Mouse (Mus musculus) midbrain, embryonic 11.5 days (tissue): ENCODE data around the gene Masp1. TPM values are rescaled to one million over a fixed set of nuclear protein-coding genes. Genes with fewer than 3 reads are reported as not detected.

ENCODE experiments used
- ATAC-seq: fragments of 200-750 bp; cut with Nextera tagmentation; 2 replicates; pipeline ENCODE4 v1.8.0; 2017; ENCODE audit warnings: moderate TSS enrichment, moderate library complexity; ENCODE audit not compliant: low FRiP score
- DNase-seq: peaks from one replicate; pipeline ENCODE4 v3.0.0; 2015; ENCODE audit warnings: low spot score; ENCODE audit errors: missing footprints
- H3K27ac ChIP-seq: fragments of 300-500 bp; sonication (generic); 2 replicates; pipeline ENCODE4 v1.5.1; 2014; ENCODE audit warnings: low read depth, low read length
- H3K27me3 ChIP-seq: fragments of 300-500 bp; sonication (generic); 2 replicates; pipeline ENCODE4 v1.6.1; 2014; ENCODE audit warnings: mild to moderate bottlenecking, low read length, moderate library complexity, mixed read lengths; ENCODE audit not compliant: control insufficient read depth, insufficient read depth
- H3K36me3 ChIP-seq: fragments of 300-500 bp; sonication (generic); 2 replicates; pipeline ENCODE4 v1.6.1; 2014; ENCODE audit warnings: mild to moderate bottlenecking, low read length, moderate library complexity, mixed read lengths; ENCODE audit not compliant: control insufficient read depth, insufficient read depth
- H3K4me1 ChIP-seq: fragments of 300-500 bp; sonication (generic); 2 replicates; pipeline ENCODE4 v1.6.1; 2014; ENCODE audit warnings: low read length; ENCODE audit not compliant: control insufficient read depth, insufficient read depth
- H3K4me2 ChIP-seq: fragments of 300-500 bp; sonication (generic); 2 replicates; pipeline ENCODE4 v1.6.1; 2014; ENCODE audit warnings: mild to moderate bottlenecking, moderate library complexity
- H3K4me3 ChIP-seq: fragments of 300-500 bp; sonication (generic); 2 replicates; pipeline ENCODE4 v1.5.1; 2014; ENCODE audit warnings: low read depth, low read length
- H3K9ac ChIP-seq: fragments of 300-500 bp; sonication (generic); 2 replicates; pipeline ENCODE4 v1.6.1; 2014; ENCODE audit warnings: low read length
- H3K9me3 ChIP-seq: fragments of 300-500 bp; sonication (generic); 2 replicates; pipeline ENCODE4 v1.6.1; 2016; ENCODE audit warnings: low read length; ENCODE audit not compliant: control insufficient read depth
- WGBS: fragments of 180-500 bp; shearing (Covaris S2); extraction: QIAGEN DNeasy Blood & Tissue Kit; methylation state at CpG from one replicate; pipeline ENCODE4 v1.1.7; 2014; 5-methylcytosine and 5-hydroxymethylcytosine counted together
- polyA plus RNA-seq: library from polyadenylated mRNA; unstranded; fragments of >200 nt; fragmentation: Nextera tagmentation; extraction: Ambion mirVana; gene quantifications from 2 replicates; pipeline ENCODE4 v1.2.1, GENCODE M21; 2014

Masp1 gene
- 19.0 and 20.1 TPM in 2 replicates for polyA plus RNA-seq

- H3K4me1 ChIP-seq, result peaks cover 5% of the 10 kb centered on the region; the same call in 1 of the 2 replicates
- under 1% methylated on average over 12 of the region's 12 CpGs for WGBS
Measured at GRCm38 (mm10) chr16:23520235-23520871, at the start of gene Masp1, which contains the start of gene Rtp4. Gene Masp1 (minus strand): TSS chr16:23520815. Gene Rtp4 (plus strand): TSS chr16:23520291.

DNA sequence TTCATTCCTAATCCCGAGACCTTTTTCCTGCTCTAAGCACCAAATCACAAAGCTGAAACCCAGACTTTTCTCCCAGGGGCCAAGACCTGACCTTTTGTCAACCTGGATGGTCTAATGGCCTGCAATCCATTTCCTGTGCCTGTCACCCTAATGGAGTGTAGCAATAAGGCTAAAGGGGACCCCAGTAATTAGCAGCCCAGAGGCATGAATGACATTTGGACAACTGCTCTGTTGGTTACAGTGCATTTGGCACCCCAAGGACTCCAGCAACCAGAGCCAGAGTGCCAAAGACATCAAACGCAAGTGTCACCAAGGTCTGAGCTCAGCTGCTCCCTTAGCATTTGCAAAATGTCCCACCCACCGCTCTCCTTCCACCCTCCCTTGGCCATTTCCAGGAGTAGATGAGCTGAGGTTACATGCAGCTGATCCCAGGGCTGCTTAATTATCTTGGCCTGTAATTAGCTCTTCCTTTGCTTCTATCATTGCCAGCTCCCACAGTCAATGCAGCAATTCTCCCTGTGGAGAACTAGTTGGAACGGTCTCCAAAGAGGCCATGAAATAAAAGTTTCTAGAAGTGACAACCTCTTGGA, 47.8 kb upstream of the Masp1 start:
- H3K27me3 ChIP-seq, result no peaks in the 10 kb centered on the region
- H3K4me2 ChIP-seq, result no peak overlapping the region
- no peak overlapping the region for H3K4me3 ChIP-seq
- no peaks in the 10 kb centered on the region for H3K9me3 ChIP-seq
- no peaks in the 10 kb centered on the region for H3K4me1 ChIP-seq
- no peak overlapping the region for H3K9ac ChIP-seq
- no peak for ATAC-seq
- WGBS, result 81% methylated on average over 4 of the region's 4 CpGs
- DNase-seq, result no peak
- no peak overlapping the region for H3K27ac ChIP-seq
- H3K36me3 ChIP-seq, result no peaks in the 10 kb centered on the region

More at GRCm38 (mm10) chr16:23520235-23520871, at the start of gene Masp1, which contains the start of gene Rtp4:
- Histone ChIP-seq H3K4me2 (peak within 1 kb of the TSS; percentile 56), H3K4me3 (peak within 1 kb of the TSS; percentile 40), H3K36me3 (no peaks in the 10 kb centered on the region), H3K27me3 (no peaks in the 10 kb centered on the region), H3K9ac (peak within 1 kb of the TSS; percentile 76), H3K27ac (peak within 1 kb of the TSS; percentile 81), H3K9me3 (peaks cover 1% of the 10 kb centered on the region; the same call in 1 of the 2 replicates)
- DNase-seq, result peak; percentile 93
- ATAC-seq, result peak; percentile 93

- Histone ChIP-seq H3K27ac (no peak overlapping the region), H3K4me2 (no peak overlapping the region), H3K9ac (no peak overlapping the region), H3K4me3 (no peak overlapping the region), H3K27me3 (no peaks in the 10 kb centered on the region), H3K4me1 (no peaks in the 10 kb centered on the region), H3K9me3 (no peaks in the 10 kb centered on the region), H3K36me3 (no peaks in the 10 kb centered on the region)
- DNase-seq (no peak), ATAC-seq (no peak)
- 82% methylated on average over 2 of the region's 2 CpGs for WGBS
Measured at GRCm38 (mm10) chr16:23557669-23558068, 37.1 kb upstream of the Masp1 start.

GRCm38 (mm10) chr16:23557195-23557594, 36.6 kb upstream of the Masp1 start:
- no peak overlapping the region for H3K9ac ChIP-seq
- H3K27ac ChIP-seq, result no peak overlapping the region
- H3K4me1 ChIP-seq, result no peaks in the 10 kb centered on the region
- no peak for DNase-seq
- H3K9me3 ChIP-seq, result no peaks in the 10 kb centered on the region
- no peaks in the 10 kb centered on the region for H3K27me3 ChIP-seq
- H3K4me3 ChIP-seq, result no peak overlapping the region
- no peak overlapping the region for H3K4me2 ChIP-seq
- no peak for ATAC-seq
- no peaks in the 10 kb centered on the region for H3K36me3 ChIP-seq
- WGBS, result 90% methylated on average over 5 of the region's 5 CpGs

- Histone ChIP-seq H3K27ac (no peak overlapping the region), H3K4me1 (no peaks in the 10 kb centered on the region), H3K4me3 (no peak overlapping the region), H3K36me3 (no peaks in the 10 kb centered on the region), H3K9ac (no peak overlapping the region), H3K9me3 (no peaks in the 10 kb centered on the region), H3K4me2 (no peak overlapping the region), H3K27me3 (no peaks in the 10 kb centered on the region)
- no peak for ATAC-seq
- 95% methylated on average over 5 of the region's 5 CpGs for WGBS
- no peak for DNase-seq
Measured at GRCm38 (mm10) chr16:23554673-23555072, 34.1 kb upstream of the Masp1 start.

GRCm38 (mm10) chr16:23550981-23551582, 30.5 kb upstream of the Masp1 start:
- Histone ChIP-seq H3K4me3 (no peak overlapping the region), H3K27ac (no peak overlapping the region), H3K9me3 (no peaks in the 10 kb centered on the region), H3K4me1 (no peaks in the 10 kb centered on the region), H3K36me3 (no peaks in the 10 kb centered on the region), H3K4me2 (no peak overlapping the region), H3K9ac (no peak overlapping the region), H3K27me3 (no peaks in the 10 kb centered on the region)
- DNase-seq (no peak), ATAC-seq (0 out of 2 replicates have a peak, but pooled peaks have one; percentile 23)
- 94% methylated on average over 18 of the region's 18 CpGs for WGBS

DNA sequence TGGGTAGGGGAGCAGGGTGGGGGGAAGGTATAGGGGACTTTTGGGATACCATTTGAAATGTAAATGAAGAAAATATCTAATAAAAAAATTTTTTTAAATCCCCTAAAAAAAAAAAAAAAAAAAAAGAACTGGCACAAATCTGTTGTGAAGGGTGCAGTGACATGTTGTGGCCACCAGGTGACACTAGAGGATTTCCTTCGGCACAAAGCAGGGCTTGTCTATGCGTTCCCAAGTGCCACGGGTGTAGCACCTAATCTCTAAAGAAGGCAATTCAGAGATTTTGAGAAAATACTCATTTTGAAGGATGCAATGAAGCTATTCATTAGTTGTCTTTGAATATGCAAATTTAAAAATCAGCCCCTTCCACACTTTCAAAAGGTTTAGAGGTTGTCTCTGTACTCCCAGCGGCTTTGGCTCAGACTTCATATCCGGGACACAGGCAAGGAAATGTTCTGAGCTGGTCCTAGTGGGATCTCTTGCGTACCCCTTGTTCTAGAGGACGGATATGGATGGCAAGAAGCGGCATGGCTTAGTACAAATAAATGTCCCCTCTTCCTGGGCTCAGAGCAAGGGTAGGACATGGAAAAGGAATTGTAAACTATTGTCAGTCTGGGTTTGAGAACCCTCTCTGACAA, 29.8 kb upstream of the Masp1 start:
- Histone ChIP-seq H3K27me3 (no peaks in the 10 kb centered on the region), H3K4me3 (no peak overlapping the region)
- peak; percentile 71; the same call in 1 of the 2 replicates for ATAC-seq

DNA sequence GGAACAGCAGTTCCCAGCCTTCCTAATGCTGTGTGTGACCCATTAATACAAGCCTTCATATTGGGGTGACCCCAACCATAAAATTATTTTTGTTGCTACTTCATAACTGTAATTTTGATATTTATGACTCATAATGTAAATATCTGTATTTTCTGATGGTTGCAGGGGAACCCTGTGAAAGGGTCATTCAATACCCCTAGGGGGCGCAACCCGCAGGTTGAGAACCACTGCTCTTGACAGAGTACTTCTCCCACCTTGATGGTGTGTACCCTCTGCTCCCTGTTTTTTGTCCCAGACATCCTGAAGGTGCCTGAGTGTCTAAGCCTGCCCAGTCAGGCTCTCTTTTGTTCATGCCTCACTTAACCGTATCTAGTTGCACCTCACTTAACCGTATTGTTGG, 27.2 kb upstream of the Masp1 start:
- H3K27ac ChIP-seq, result no peak overlapping the region
- 89% methylated on average over 4 of the region's 4 CpGs for WGBS
- DNase-seq, result no peak
- no peak overlapping the region for H3K4me3 ChIP-seq
- H3K9me3 ChIP-seq, result no peaks in the 10 kb centered on the region
- ATAC-seq, result no peak
- H3K4me1 ChIP-seq, result no peaks in the 10 kb centered on the region
- H3K4me2 ChIP-seq, result no peak overlapping the region
- H3K27me3 ChIP-seq, result no peaks in the 10 kb centered on the region
- H3K9ac ChIP-seq, result no peak overlapping the region
- no peaks in the 10 kb centered on the region for H3K36me3 ChIP-seq

More for the DNA sequence above, 29.8 kb upstream of the Masp1 start:
- Histone ChIP-seq H3K27ac (no peak overlapping the region), H3K36me3 (no peaks in the 10 kb centered on the region), H3K9ac (no peak overlapping the region), H3K9me3 (no peaks in the 10 kb centered on the region), H3K4me1 (no peaks in the 10 kb centered on the region), H3K4me2 (no peak overlapping the region)
- peak; percentile 88 for DNase-seq
- WGBS, result 49% methylated on average over 8 of the region's 8 CpGs

DNA sequence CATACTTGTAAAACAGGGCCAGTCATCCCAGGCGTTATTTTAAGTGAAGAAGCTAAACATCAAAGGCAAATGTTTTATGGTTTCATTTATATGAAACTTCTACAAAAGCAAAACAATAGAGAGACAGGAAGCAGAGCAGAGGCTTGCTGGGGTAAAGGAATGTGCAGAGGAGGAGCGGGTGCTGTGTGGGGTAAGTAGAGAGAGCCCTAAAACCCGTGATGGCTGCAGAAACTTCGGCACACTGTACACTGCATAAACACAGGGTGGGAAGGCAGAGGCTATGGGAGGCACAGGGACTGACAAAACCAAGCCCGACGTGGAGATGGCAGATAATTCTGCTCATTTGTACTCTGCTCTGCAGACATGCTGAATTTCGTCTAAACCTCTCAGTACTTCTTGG, 23.7 kb upstream of the Masp1 start:
- H3K9ac ChIP-seq, result no peak overlapping the region
- no peak overlapping the region for H3K27ac ChIP-seq
- no peak overlapping the region for H3K4me3 ChIP-seq
- DNase-seq (no peak), ATAC-seq (no peak)
- no peaks in the 10 kb centered on the region for H3K36me3 ChIP-seq
- no peaks in the 10 kb centered on the region for H3K4me1 ChIP-seq
- H3K27me3 ChIP-seq, result no peaks in the 10 kb centered on the region
- H3K4me2 ChIP-seq, result no peak overlapping the region
- WGBS, result 76% methylated on average over 7 of the region's 7 CpGs
- H3K9me3 ChIP-seq, result no peaks in the 10 kb centered on the region
